Mouse (Mus musculus) left cerebral cortex, adult 18-20 months (tissue): ENCODE results near the gene St5. TPM values are rescaled to one million over a fixed set of nuclear protein-coding genes. Genes with fewer than 3 reads are reported as not detected.

Experiments used
- DNase-seq, 2 experiments: peaks; one replicate each; pipeline ENCODE4 v3.0.0; 2021 to 2022; ENCODE audit warnings: low spot score in 2 of 2, mixed read lengths in 1 of 2
- total RNA-seq, 2 experiments: library from RNA; stranded (reverse); gene quantifications; 2 replicates each; pipeline ENCODE4 v1.2.3; 2021

St5 gene
- total RNA-seq, 2 experiments from 2014 or later: 17.8 to 21.5 TPM

DNA sequence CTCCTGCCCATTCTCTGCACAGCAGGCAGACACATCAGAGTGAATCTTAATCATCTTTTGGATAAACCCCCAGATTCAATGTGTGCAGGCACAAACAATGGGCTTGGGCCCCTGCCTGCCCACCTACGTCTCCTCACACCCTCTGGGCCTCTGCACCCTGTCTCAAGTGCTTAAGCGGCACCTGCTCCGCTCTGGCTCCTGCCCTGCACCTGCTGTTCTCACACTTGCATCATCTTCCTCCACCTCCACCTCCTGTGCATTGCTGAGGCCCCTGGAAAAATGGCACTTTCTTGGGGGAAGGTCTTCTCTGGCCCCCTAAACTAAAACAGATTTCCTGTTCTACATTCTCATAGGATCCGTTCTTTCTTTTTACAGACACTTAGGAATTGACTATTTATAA, 169.5 kb downstream of the St5 start:
- DNase-seq: no peak

DNA sequence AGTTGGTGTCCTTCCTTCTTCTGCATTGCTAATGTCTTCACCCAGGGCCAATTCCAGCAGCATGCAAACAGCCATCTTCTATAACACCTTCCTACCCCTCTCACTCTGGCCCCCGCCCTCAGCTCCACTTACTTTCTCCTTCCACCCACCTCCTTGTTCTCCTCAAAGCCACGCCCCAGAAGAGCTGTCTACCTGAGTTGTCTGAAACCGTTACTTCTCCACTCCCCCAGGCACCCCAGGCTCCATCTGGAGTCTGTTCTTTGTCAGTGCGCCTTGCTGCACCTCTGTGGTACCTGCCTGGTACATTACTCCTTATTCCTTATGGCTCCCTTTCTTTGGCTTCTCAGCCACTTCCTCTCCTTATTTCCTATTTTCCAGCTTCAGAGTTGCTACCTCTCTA, 170.3 kb downstream of the St5 start:
- DNase-seq: no peak

DNA sequence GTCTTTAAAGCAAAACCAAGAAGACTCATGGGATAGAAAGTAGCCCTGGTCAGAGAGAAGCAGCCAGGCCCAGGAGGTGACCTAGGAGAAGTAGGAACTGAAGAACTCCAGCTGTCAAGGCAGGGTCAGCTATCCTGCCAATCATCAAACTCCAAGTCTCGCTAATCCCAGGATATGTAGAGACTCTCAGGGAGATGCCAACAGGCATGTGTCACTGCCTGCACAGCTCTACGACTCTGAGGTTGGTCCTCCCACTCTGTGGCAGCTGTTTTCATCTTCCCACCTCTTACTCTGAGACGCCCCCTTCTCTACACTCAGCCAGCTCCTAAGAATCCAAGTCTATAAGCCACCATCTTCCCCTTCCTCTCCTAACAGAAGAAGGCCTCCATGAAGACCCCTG, 170.7 kb downstream of the St5 start:
- DNase-seq: peak; percentile 25 to 37

DNA sequence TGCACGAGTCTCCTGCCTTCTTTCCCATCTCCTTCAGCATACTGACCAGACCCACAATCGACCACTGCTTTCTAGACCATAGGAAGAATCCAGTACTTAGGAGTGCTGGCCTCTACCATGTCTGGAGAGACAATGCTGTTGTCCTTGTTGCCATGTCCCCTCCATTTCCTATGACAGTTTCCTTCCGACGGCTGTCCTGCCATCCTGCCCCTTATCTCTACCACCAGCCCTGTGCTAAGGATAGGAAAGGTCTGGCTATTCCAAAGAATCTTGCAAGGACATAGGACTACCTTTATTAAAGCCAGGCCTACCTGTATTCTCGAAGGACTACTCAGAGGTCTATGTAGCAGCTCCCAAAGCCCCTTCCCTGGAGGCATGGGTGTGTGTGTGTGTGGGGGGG, 171.9 kb downstream of the St5 start:
- DNase-seq: no peak

GRCm38 (mm10) chr7:109529741-109530140, 173.7 kb downstream of the St5 start:
- no peak for DNase-seq

- no peak for DNase-seq
Measured at GRCm38 (mm10) chr7:109528356-109528755, 175.0 kb downstream of the St5 start.

GRCm38 (mm10) chr7:109527536-109527935, 175.9 kb downstream of the St5 start:
- DNase-seq: no peak

- no peak for DNase-seq
Measured at GRCm38 (mm10) chr7:109525740-109526663, 177.4 kb downstream of the St5 start.

DNA sequence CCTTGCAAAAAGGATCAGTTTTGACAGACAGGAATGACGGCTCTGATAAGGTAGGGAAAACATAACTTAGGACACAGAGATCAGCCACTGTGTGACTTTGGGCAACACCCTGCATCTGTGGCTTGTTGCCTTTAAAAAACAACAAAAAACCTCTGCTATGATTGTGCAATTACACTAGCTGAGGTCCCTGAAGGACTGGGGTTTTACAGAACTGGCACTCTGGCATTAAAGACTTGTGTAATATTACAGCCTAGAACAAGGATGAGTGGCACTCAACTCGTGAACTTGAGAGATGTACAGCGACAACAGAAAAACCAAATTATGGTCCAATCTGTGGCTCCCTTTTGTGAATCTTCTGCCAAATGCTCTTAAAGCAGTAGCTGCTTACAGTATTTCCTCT, 178.6 kb downstream of the St5 start:
- no peak for DNase-seq

DNA sequence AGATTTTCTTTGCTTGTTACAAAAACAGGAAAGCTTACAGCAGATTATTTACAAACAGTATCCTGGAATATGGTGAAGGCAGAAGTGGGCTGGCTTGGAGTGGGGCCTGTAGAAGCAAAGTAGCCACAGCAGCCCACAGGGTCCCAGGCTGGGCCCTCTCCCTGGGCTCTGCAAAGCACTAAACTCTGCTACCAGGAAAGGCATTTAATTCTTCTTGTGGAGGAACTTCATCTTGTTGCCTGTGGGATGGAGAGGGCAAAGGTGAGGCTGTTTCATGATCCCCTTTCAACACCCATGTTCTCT, 179.0 kb downstream of the St5 start:
- no peak for DNase-seq

DNA sequence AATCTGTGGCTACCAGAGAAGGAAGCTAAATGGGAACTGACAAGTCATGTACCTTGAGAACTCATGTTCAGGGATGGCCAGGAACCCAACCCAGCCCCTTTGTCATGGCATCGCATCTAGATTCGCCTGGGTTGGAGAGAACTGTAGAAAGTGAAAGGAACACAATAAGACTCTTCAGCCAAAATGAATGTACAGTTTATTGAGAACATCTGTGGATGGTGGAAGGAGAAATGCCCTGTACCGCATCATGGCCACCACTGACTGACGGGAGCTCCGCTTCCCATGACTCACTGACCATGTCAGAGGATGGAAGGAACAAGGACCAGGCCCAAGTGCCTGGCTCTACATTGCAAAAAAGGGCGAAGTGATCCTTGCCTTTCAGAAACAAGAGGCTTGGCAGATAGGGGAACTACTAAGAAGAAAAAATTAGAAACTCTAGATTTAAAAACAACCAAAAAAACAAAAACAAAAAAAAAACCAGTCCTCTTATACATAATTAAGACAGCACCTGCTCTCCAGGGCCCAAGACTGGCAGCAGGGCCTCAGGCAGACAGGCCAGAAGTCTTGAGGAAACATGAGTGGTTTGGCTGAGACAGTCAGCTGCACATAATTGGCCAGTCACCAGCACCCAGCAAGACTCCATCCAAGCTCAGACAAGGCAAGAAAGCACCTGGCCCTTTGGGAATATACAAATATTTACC, 179.5 kb downstream of the St5 start:
- no peak for DNase-seq

GRCm38 (mm10) chr7:109523304-109523703, 180.1 kb downstream of the St5 start:
- DNase-seq: no peak

- no peak for DNase-seq
Measured at GRCm38 (mm10) chr7:109522084-109522483, 181.3 kb downstream of the St5 start.

DNA sequence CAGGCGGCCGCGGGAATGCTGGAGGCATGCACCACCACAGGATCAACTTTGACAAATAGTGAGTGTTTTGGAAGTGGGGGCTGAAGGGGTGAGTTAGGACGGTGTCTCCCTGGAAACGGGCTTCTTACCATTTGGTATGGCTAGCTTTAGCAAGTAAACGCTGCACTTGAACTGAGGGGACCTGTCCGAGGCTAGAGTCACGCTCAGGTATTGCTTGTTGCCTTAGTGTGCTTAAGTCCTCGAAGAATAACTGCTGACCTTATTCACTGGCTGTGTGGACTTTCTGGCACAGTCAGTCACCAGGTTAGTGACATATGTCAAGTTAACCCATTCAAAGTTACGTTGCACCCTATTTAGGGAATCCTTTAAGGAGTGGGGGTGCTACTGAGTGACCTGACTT, 183.5 kb downstream of the St5 start:
- no peak for DNase-seq

DNA sequence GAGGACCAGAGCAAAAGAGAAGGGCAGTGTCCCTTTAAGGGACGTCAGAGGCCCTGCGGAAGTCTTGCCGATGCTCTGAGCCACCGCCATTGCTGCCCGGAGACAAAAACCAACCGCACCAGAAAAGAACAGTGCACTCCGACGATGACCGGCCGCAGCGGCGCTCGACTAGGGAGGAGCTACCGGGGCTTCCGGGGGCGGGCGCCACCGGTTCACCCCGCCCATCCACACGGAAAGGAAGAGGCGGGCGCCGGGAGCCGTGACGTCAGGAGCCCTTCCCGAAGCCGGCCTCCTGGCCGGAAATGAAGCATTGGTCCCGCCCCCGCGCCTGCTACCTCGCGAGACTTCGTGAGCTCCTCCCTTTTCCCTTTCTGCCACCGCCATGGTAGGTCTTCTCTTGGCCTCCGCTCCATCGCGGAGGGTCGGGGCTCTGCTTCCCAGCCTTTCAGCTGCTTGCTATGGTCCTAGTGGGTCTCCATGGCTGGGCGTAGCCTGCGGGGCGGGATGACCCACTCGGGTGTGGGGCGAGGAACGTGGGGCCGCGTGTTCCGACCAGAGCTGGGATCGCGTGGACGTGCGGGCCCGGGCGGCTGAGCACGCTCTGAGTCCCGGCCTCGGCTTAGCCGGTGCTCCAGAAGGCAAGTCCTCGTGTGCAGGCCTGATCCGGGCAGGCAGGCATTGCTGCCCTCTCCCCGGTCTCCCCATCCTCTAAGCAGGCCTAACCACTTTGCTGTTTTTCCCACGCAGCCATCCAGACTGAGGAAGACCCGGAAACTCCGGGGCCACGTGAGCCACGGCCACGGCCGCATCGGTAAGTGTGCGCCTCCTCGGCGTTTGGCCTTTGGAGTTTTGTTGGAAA, 184.3 kb downstream of the St5 start, which contains the start of gene Rpl27a:
Rpl27a (plus strand) TSS at position 310 of the 859 bp plus-strand sequence.
- peak; percentile 99 for DNase-seq

DNA sequence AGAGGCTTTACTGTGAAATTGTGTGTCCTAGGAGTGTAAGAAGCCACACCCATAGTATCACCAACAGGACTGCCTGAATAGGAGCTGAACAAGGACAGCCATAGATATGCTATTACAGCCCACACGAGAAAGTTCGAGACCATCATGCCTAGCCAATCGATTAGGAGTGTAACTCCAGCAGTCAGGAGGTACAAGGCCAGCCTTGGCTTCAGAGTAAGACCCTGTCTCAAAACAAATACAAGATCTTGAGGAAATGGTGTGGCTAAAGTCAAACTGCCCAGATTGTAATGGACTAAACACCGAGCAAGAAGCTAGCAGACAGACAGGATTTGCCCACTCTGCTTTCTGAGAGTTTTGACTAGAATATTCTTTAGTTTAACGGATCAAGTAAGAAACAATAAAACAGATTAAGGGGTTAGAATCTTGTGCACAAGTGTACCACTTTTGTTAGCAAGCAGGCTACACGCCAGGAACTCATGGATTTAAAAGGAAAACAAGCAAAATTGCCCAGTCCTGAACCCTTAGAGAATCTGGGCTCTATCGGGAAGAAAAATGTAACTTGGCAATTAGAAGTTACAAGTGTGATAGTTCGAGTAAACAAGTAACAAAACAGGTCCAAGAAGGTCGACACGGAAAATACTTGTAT, 185.2 kb downstream of the St5 start:
- no peak for DNase-seq

- DNase-seq: no peak
Measured at GRCm38 (mm10) chr7:109516500-109516899, 186.9 kb downstream of the St5 start.

DNA sequence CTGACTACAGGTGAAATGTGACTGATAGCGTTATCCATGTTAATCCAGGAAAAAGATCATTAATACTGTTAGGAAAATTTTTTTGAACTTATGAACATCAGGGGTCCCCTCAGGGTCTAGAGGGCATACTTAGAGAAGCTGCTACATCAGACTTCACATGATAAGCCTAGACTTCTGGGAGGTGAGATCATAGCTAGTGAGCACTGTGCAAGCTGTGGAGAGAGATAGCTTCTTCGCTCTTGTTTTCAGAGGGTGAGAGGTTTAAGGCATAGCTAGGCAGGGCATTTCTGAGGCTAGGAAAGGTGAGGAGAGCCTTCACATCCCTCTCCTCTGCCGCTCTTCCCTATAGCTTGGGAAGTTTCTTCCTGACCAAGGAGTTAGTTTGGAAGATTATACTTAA, 191.6 kb downstream of the St5 start:
- no peak for DNase-seq

DNA sequence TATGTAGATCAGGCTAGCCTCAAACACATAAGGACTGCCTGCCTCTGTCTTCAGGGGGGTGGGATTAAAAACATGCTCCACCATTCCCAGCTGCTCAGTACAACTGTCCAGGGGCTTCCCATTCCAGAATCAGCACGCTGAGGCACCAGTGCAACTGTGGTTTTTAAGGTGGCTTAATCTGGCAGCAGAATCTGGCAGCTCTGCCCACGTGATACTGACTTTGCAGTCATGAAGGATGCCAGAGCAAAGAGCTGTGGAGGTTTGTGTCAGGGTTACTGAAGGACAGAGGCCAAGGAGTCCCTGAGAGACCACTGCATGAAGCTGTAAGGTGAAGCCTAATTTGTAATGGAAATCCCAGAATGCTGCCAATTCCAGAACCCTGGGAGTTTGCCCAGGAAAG, 192.6 kb downstream of the St5 start:
- DNase-seq: no peak

GRCm38 (mm10) chr7:109508034-109508433, 195.4 kb downstream of the St5 start, which contains the start of gene Trim66:
TSS of gene Trim66 (minus strand) at chr7:109508134.
- no peak for DNase-seq

GRCm38 (mm10) chr7:109507572-109507971, 195.8 kb downstream of the St5 start:
- DNase-seq: no peak
